Mouse (Mus musculus): Measurements from ENCODE around the gene Btf3.

DNA sequence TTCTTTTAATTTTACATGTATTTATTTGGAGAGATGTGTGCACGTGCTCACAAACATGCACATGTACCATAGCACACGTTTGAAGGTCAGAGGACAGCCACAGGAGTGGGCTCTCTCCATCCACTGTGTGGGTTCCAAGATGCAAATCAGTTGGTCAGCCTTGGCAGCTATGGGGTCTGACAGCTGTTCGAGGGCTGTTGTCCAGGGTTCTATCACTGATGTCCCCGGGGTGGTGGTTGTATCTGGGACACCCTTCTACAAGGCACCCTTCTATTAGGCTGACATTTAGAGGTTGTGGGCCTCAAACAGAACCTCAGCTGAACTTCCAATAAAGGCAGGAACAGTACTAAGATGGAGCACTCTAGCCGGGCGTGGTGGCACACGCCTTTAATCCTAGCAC is 40.6 kb downstream of the Btf3 start:
- TF ChIP-seq CTCF (IDR thresholded peaks at IDR 0.05 in 2 of 3, conservative IDR thresholded peaks at IDR 0.05 in 1 of 3; ENCODE audit: control insufficient read depth in 1 of 3, insufficient read depth in 1 of 3, low read depth in 2 of 3, low read length in 3 of 3, poor library complexity in 1 of 3, severe bottlenecking in 1 of 3) (no peak), MXI1 (IDR thresholded peaks at IDR 0.05; ENCODE audit: low read depth, low read length) (no peak), ETS1 (IDR thresholded peaks at IDR 0.05; ENCODE audit: low read depth, low read length) (no peak)

Data from MEL (cell line).